Mouse (Mus musculus): Measurements from ENCODE around the gene Lsg1.

Lsg1 gene

GRCm38 (mm10) chr16:30600431-30601045 lies 13.1 kb upstream of the Lsg1 start:
- peak; percentile 50 to 65 for DNase-seq (ENCODE audit: low spot score in 2 of 2)

- DNase-seq (ENCODE audit: low spot score in 2 of 2): peak; percentile 87 to 89
Measured at GRCm38 (mm10) chr16:30599491-30600268, 12.3 kb upstream of the Lsg1 start, which contains the start of gene Fam43a. Fam43a (plus strand) TSS chr16:30599723.

GRCm38 (mm10) chr16:30596959-30597681 lies 9.7 kb upstream of the Lsg1 start:
- DNase-seq (ENCODE audit: low spot score in 2 of 2): peak; percentile 85 to 95

- no peak for DNase-seq (ENCODE audit: low spot score in 2 of 2)
Measured at GRCm38 (mm10) chr16:30595835-30596557, 8.6 kb upstream of the Lsg1 start.

DNA sequence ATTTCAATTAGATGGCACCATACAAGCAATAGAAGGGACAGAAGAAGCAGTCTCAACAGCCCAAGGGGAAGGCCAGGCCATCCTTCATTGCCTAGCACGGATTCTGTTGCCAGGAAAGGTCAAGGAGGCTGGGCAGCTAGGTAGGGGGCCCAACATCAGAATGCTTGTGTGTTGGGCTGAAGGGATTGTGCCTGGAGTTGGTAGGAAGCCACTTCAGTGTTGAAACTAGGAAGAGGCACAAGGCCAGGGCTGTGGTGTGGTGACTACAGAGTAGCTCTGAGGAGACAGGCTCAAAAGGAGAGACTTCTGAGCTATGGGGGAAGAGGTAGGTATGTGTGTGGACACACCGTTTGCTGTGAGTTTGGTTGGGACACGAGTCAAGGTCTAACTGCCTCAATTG lies 8.0 kb upstream of the Lsg1 start:
- DNase-seq (ENCODE audit: low spot score in 2 of 2): no peak

DNA sequence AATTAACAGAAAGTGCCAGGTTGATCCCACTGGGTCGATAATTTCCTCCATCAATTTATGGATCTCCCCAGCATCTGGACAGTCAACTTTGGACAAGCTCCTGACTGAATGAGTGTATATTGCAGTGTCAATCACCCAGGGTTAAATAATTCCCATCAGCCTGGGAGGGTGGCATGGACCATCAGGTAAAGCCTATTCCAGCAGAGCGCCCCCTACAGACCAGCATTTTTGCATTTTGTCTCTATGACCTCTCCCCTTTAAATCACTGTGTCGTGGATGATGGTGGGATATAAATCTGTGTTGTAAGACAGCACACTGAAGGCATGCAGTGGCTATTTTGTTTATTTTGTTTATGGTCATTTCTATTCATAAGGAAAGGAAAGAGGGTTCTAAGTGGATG lies 4.6 kb upstream of the Lsg1 start:
- DNase-seq (ENCODE audit: low spot score in 2 of 2): no peak

- DNase-seq (ENCODE audit: low spot score in 2 of 2): no peak
Measured at GRCm38 (mm10) chr16:30590264-30591209, 3.1 kb upstream of the Lsg1 start.

DNA sequence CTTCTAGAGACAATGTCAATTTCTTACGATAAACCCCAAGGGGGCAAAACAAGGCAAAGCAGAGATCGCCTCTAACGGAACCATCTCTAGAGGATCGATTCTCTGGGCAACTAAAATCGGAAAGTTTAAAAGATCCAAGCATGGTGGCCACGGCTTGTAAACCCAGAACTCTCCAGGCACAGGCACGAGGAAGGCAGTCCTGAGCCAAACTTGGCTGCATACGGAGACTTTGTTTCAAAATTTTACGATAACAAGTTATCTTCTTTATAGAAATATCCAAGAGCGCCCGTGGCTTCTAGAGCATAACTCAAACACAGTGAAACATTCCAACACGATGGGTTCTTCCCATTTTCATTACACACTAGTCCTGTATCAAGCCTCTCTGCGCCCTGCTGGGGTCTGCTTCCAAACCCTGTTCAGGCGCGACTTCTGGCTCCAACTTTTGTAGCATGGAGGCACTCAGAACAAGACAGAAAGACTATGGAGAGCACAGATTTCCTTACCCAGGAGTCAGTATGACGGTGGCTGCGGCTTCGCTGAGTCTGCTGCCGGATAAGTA lies 378 bp downstream of the Lsg1 start:
- DNase-seq (ENCODE audit: low spot score in 2 of 2): no peak

DNA sequence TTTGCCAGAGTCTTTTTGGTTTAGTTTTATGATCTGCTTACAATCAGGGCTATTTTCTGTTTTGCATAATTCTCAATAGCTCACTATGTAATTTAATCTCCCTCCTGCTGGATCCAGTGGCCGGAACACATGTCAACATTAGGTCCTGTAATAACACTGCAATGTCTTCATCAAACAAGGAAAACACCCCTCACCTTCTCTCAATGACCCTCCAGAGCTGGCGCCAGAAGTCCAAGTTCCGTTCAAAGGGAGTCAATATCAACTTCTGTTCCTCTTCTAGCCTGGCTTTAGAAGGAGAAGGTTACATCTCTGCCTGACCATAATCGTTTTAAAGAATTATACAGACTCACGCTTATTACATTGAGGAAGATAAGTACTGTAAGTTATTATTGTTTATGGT lies 6.6 kb downstream of the Lsg1 start:
- DNase-seq (ENCODE audit: low spot score in 2 of 2): no peak

- no peak for DNase-seq (ENCODE audit: low spot score in 2 of 2)
Measured at GRCm38 (mm10) chr16:30576392-30576791, 11.0 kb downstream of the Lsg1 start.

DNA sequence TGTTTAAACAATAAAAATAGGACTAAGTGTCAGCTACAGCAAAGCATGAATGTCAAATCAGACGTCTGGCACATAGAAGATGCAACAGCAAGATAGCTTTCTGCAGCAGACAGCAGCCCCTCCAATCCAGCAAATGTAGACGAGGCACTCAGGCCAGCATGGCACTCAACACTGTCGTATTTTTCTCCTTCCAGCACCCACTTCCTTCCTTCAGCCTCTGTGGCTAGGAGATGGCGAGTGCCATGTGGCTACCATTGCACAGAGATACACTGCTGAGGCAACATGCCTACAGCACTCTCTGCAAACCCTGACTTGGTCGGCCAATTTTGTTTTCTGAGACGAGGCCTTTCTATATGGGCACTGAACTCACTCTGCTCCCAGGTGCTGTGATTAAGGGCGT lies 11.6 kb downstream of the Lsg1 start:
- no peak for DNase-seq (ENCODE audit: low spot score in 2 of 2)

DNA sequence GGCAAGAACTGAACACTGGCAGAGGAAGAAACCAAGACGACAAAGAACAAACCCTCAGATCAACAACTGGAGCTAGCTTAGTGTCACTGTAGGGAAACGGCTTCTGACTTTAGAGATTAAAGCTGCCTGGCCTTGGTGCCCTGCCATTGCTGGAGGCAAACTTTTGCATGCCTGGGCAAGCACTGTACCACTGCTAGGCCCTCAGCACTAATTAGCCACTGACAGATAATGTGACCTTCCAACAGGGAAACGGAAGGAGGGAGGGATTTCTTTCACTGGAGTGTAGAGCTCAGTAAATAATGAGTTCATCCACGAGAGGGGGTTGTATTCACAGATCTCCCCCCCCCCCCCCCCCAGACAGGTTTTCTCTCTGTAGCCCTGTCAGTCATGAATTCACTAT lies 15.2 kb downstream of the Lsg1 start:
- DNase-seq (ENCODE audit: low spot score in 2 of 2): no peak

DNA sequence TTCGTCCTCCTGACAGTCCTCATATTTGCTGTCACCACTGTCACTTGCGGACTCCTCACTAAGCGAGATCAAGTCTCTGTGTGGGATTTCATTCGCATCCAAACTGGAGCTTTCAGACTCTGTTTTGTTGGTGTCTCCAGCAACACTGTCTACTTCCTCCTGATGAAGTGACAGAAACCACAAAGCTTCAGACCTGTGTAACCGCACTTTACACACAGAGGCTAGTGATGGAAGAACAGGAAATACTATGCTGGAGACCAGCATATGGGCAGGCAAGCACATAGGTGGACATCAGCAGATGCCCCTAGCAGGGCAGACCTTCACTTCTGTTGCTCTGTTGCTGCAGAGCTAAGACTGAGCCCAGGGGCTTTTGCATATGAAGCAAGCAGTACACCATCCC lies 16.0 kb downstream of the Lsg1 start:
- no peak for DNase-seq (ENCODE audit: low spot score in 2 of 2)

GRCm38 (mm10) chr16:30570173-30570572 lies 17.2 kb downstream of the Lsg1 start:
- no peak for DNase-seq (ENCODE audit: low spot score in 2 of 2)

- no peak for DNase-seq (ENCODE audit: low spot score in 2 of 2)
Measured at GRCm38 (mm10) chr16:30565631-30566030, 21.8 kb downstream of the Lsg1 start.

GRCm38 (mm10) chr16:30560601-30561000 lies 26.8 kb downstream of the Lsg1 start:
- no peak for DNase-seq (ENCODE audit: low spot score in 2 of 2)

- DNase-seq (ENCODE audit: low spot score in 2 of 2): no peak
Measured at GRCm38 (mm10) chr16:30559312-30559992, 27.9 kb downstream of the Lsg1 start.

DNA sequence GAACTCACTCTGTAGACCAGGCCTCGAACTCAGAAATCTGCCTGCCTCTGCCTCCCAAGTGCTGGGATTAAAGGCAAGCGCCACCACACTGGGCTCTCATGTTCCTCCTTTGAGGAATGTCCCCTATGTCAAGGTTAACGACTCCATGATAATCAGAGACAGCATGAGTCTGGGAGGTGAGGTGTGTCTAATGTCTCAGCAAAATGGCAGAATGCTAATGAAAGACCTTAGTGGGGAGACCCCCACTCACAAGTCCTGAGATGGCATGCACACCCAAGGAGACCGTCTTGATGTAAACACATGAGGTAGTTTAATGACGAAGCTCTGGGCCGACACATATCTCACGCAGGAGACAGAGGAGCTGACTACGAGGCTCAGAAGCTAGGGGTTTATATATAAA lies 33.3 kb downstream of the Lsg1 start:
- no peak for DNase-seq (ENCODE audit: low spot score in 2 of 2)

GRCm38 (mm10) chr16:30552621-30553338 lies 34.6 kb downstream of the Lsg1 start:
- DNase-seq (ENCODE audit: low spot score in 2 of 2): no peak

Data from urinary bladder, adult 18-20 months (tissue).